ENCODE assay signal across 25 mouse cellular contexts in the genomic region with DNA sequence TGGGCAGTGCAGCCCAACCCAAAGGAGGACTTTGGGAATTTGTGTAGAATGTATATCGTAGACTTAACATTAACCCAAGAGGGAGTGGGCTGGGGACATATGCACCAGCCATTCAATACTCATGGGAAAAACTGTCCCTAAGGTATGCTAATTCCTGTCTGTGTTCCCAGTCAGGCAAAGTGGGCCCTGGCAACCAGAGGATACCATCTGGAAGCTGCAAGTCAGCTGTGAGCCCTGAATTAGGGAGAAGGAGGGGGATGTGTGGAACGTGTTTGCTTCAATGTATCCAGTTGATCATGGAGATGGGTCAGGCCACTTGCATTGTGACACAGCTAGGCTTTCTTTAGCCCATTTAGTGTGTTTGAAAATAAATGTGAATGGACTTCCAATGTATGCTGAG. TPM values are rescaled to one million over a fixed set of nuclear protein-coding genes. Genes with fewer than 3 reads are reported as not detected.
A peak's percentile ranks its signal among the peaks of the same experiment; 100 is the strongest.
DNase-seq lines count a peak whose midpoint lies in the region; ATAC-seq and TF ChIP-seq lines count a peak whose summit lies in the region.
"Had no signal": no experiment of that assay in that cellular context is flagged by ENCODE, and none has a peak within 500 bp of the region (broad histone marks: within the 10 kb centered on the region; RNA-seq: fewer than 3 reads in every experiment).

No protein-coding gene starts in this region.

- 49% methylated on average over 2 of the region's 2 CpGs for WGBS in forebrain, embryonic 16.5 days
- 67% methylated on average over 2 of the region's 2 CpGs for WGBS in stomach, postnatal 0 days

- peaks cover 21% of the 10 kb centered on the region for H3K4me1 ChIP-seq in forebrain, embryonic 16.5 days (replicated peaks; ENCODE audit: control insufficient read depth, insufficient read depth, low read length)
- H3K4me1 ChIP-seq in stomach, postnatal 0 days (replicated peaks; ENCODE audit: control insufficient read depth, insufficient read depth), result no peaks in the 10 kb centered on the region
- H3K4me1 ChIP-seq: heart, embryonic 15.5 days had no signal

- peaks cover under 1% of the 10 kb centered on the region for H3K9me3 ChIP-seq in forebrain, embryonic 16.5 days (ENCODE audit: control insufficient read depth, low read length)
- no peaks in the 10 kb centered on the region for H3K9me3 ChIP-seq in stomach, postnatal 0 days (ENCODE audit: control insufficient read depth, low read length)
- H3K9me3 ChIP-seq: embryonic facial prominence, embryonic 10.5 days; heart, embryonic 15.5 days; neural tube, embryonic 12.5 days had no signal

- no peak overlapping the region for H3K4me2 ChIP-seq in forebrain, embryonic 16.5 days (ENCODE audit: low read length)
- no peak overlapping the region for H3K4me2 ChIP-seq in stomach, postnatal 0 days (replicated peaks; ENCODE audit: low read depth)
- H3K4me2 ChIP-seq: heart, embryonic 15.5 days; midbrain, embryonic 11.5 days; neural tube, embryonic 12.5 days had no signal

- H3K9ac ChIP-seq in forebrain, embryonic 16.5 days (replicated peaks; ENCODE audit: low read depth, low read length), result no peak overlapping the region
- H3K9ac ChIP-seq in stomach, postnatal 0 days (ENCODE audit: low read length), result no peak overlapping the region
- H3K9ac ChIP-seq: heart, embryonic 15.5 days; neural tube, embryonic 12.5 days had no signal

- TF ChIP-seq CTCF in left cerebral cortex, adult 2 months (IDR thresholded peaks at IDR 0.05), result no peak
- TF ChIP-seq CTCF in stomach, postnatal 0 days (IDR thresholded peaks at IDR 0.05; ENCODE audit: low read depth), result no peak

- no peak overlapping the region for H3K27ac ChIP-seq in left cerebral cortex, adult 2 months
- no peak overlapping the region for H3K27ac ChIP-seq in forebrain, embryonic 16.5 days (ENCODE audit: low read length)
- no peak overlapping the region for H3K27ac ChIP-seq in stomach, postnatal 0 days (replicated peaks)
- H3K27ac ChIP-seq: embryonic facial prominence, embryonic 10.5 days; heart, adult 2 months; heart, embryonic 15.5 days had no signal

- no peak for TF ChIP-seq EP300 in stomach, postnatal 0 days (optimal IDR thresholded peaks at IDR 0.05)

- H3K36me3 ChIP-seq in forebrain, embryonic 16.5 days (ENCODE audit: control insufficient read depth, insufficient read depth), result peaks cover 17% of the 10 kb centered on the region
- no peaks in the 10 kb centered on the region for H3K36me3 ChIP-seq in stomach, postnatal 0 days (ENCODE audit: control insufficient read depth, insufficient read depth, low read length)
- H3K36me3 ChIP-seq: heart, embryonic 15.5 days had no signal

- intact Hi-C loops in left cerebral cortex, adult 2 months (cut with DNase I), result loop anchor here (10.0 kb wide), 1 partner anchor 605 kb away; no protein-coding TSS in a partner anchor

- no peak overlapping the region for H3K4me3 ChIP-seq in left cerebral cortex, adult 2 months
- no peak overlapping the region for H3K4me3 ChIP-seq in forebrain, embryonic 16.5 days (replicated peaks; ENCODE audit: low read length)
- H3K4me3 ChIP-seq in stomach, postnatal 0 days (ENCODE audit: low read depth, low read length), result no peak overlapping the region
- H3K4me3 ChIP-seq: embryonic facial prominence, embryonic 10.5 days; heart, adult 2 months; heart, embryonic 15.5 days; neural tube, embryonic 12.5 days had no signal

- DNase-seq in frontal cortex, postnatal 14 days (ENCODE audit: low spot score in 2 of 2), result no peak
- DNase-seq in left cerebral cortex, adult 11 months (ENCODE audit: low spot score), result peak; percentile 38
- no peak for DNase-seq in left cerebral cortex, adult 2 months (ENCODE audit: extremely low spot score in 1 of 2, low spot score in 2 of 2)
- DNase-seq in right cerebral cortex, adult 2 months (ENCODE audit: low spot score in 2 of 2), result peak; percentile 17 to 35
- no peak for DNase-seq in stomach, postnatal 0 days (ENCODE audit: low spot score)
- no peak for DNase-seq in testis, postnatal 14 days (ENCODE audit: low spot score)
- DNase-seq: adrenal gland, postnatal 36 days; cerebellum, adult 9-10 months; gastrocnemius, postnatal 10 days; heart, adult 2 months; heart, postnatal 4 days; kidney, adult 9 months; kidney, postnatal 25 days; liver; thymus, postnatal 25 days had no signal

- peak; percentile 47; the same call in 1 of the 2 replicates for ATAC-seq in frontal cortex, adult (ENCODE audit: low TSS enrichment)
- peak; percentile 58 for ATAC-seq in forebrain, embryonic 16.5 days
- ATAC-seq in stomach, postnatal 0 days (ENCODE audit: low FRiP score, low TSS enrichment), result no peak
- ATAC-seq: lung, postnatal 0 days had no signal

- H3K27me3 ChIP-seq in forebrain, embryonic 16.5 days (replicated peaks; ENCODE audit: control insufficient read depth, insufficient read depth, low read length), result no peaks in the 10 kb centered on the region
- no peaks in the 10 kb centered on the region for H3K27me3 ChIP-seq in stomach, postnatal 0 days (ENCODE audit: control insufficient read depth, insufficient read depth, low read length)
- H3K27me3 ChIP-seq: CH12.LX; heart, embryonic 15.5 days; neural tube, embryonic 12.5 days had no signal

RNA-seq across cellular contexts. Expression of a gene that starts 37.3 kb away (rescaled TPM):
- 10 to 100 TPM; 11.0 to 12.6 TPM for total RNA-seq in left cerebral cortex, adult 2 months (2021)
- polyA plus RNA-seq in forebrain, embryonic 16.5 days (2015; fragmentation: Nextera tagmentation; extraction: Ambion mirVana), result 3.7 and 4.8 TPM in 2 replicates
- polyA plus RNA-seq in stomach, postnatal 0 days (2015; fragmentation: Nextera tagmentation; extraction: Ambion mirVana), result 28.9 and 29.0 TPM in 2 replicates
- total RNA-seq: CH12.LX; common myeloid progenitor, adult 5-6 weeks; MEL had no signal

Comparison
In these comparisons a context has a peak if more than half of its experiments do, and no peak if none do; other contexts are left out.
1. DNase-seq: peak in left cerebral cortex, adult 11 months (single experiment) and right cerebral cortex, adult 2 months (2 of 2); none in frontal cortex, postnatal 14 days (0 of 2), left cerebral cortex, adult 2 months (0 of 2), stomach, postnatal 0 days (single experiment) and testis, postnatal 14 days (single experiment).